Mouse (Mus musculus): ENCODE data around the gene Cfap20. TPM values are rescaled to one million over a fixed set of nuclear protein-coding genes. Genes with fewer than 3 reads are reported as not detected.

The Cfap20 gene
- polyA plus RNA-seq (2012; ENCODE audit: low replicate concordance), result 32.1 and 32.2 TPM in 2 replicates

DNA sequence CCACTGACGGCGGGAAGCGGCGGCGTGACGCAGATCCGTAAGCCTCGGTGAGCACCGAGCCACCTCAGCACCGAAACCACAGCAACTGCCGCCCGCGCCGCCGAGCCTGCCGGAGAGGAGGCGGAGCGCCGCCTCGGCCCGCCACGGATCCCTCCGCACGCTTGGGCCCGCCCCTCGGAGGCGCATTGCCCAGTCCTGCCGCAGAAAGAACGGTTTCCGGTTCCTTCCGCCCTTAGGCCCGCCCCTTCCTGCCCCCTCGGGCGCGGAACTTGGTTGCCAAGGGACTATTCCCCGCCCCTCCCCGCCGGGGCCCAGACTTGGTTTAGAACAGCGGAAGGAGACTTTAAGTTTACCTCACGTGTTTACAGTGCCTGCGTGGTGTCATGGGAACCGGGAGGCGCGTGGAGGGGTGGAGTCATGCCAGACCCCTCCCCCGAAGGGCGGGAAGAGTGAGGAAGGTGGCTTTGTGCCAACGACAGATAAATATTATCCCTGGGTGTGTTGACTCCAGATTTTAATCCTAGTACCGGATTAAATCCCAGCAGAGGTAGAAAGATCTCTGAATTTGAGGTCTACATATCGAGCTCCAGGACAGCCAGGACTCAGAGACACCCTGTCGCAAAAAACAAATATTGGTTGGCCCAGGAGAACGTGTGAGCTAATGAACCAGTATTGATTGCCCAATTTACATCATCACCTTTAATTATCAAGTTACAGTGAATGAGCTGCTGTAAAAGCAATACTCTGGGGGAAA, at the start of gene Cfap20:
Gene Cfap20 (minus strand): TSS at position 184 of the 754 bp plus-strand sequence.

Other genes starting within 250 kb of the Cfap20 start
- gene Kifc3, start 232.1 kb downstream of the Cfap20 start, polyA plus RNA-seq (2012; ENCODE audit: low replicate concordance), result 2.2 and 2.8 TPM in 2 replicates
- not detected in 2 replicates for gene Cngb1, start 128.3 kb downstream of the Cfap20 start, polyA plus RNA-seq (2012; ENCODE audit: low replicate concordance)
- gene Tepp, start 124.3 kb downstream of the Cfap20 start, polyA plus RNA-seq (2012; ENCODE audit: low replicate concordance), result not detected in 2 replicates
- gene Zfp319, start 102.9 kb downstream of the Cfap20 start, polyA plus RNA-seq (2012; ENCODE audit: low replicate concordance), result 5.1 and 5.3 TPM in 2 replicates
- gene Usb1, start 102.6 kb downstream of the Cfap20 start, polyA plus RNA-seq (2012; ENCODE audit: low replicate concordance), result 9.7 and 20.6 TPM in 2 replicates
- gene Mmp15, start 82.6 kb downstream of the Cfap20 start, polyA plus RNA-seq (2012; ENCODE audit: low replicate concordance), result 0.60 and 0.65 TPM in 2 replicates
- gene Csnk2a2, start 55.2 kb upstream of the Cfap20 start, polyA plus RNA-seq (2012; ENCODE audit: low replicate concordance), result 20.2 and 41.4 TPM in 2 replicates
- not detected in 2 replicates for gene Ccdc113, start 99.2 kb upstream of the Cfap20 start, polyA plus RNA-seq (2012; ENCODE audit: low replicate concordance)
- not detected in 2 replicates for gene Prss54, start 141.5 kb upstream of the Cfap20 start, polyA plus RNA-seq (2012; ENCODE audit: low replicate concordance)
- gene Gins3, start 198.6 kb upstream of the Cfap20 start, polyA plus RNA-seq (2012; ENCODE audit: low replicate concordance), result 8.2 and 10.0 TPM in 2 replicates
- gene Ndrg4, start 242.1 kb upstream of the Cfap20 start, polyA plus RNA-seq (2012; ENCODE audit: low replicate concordance), result 0.21 and 0.40 TPM in 2 replicates